Mouse (Mus musculus): ENCODE data around the gene Kcnd3. TPM values are rescaled to one million over a fixed set of nuclear protein-coding genes. Genes with fewer than 3 reads are reported as not detected.

Gene Kcnd3
- total RNA-seq, 2 experiments from 2014 or later, result 0.70 to 0.88 TPM

- no peak for DNase-seq (ENCODE audit: low spot score in 2 of 2)
These were observed 196.9 kb downstream of the Kcnd3 start for GRCm38 (mm10) chr3:105648889-105649567.

DNA sequence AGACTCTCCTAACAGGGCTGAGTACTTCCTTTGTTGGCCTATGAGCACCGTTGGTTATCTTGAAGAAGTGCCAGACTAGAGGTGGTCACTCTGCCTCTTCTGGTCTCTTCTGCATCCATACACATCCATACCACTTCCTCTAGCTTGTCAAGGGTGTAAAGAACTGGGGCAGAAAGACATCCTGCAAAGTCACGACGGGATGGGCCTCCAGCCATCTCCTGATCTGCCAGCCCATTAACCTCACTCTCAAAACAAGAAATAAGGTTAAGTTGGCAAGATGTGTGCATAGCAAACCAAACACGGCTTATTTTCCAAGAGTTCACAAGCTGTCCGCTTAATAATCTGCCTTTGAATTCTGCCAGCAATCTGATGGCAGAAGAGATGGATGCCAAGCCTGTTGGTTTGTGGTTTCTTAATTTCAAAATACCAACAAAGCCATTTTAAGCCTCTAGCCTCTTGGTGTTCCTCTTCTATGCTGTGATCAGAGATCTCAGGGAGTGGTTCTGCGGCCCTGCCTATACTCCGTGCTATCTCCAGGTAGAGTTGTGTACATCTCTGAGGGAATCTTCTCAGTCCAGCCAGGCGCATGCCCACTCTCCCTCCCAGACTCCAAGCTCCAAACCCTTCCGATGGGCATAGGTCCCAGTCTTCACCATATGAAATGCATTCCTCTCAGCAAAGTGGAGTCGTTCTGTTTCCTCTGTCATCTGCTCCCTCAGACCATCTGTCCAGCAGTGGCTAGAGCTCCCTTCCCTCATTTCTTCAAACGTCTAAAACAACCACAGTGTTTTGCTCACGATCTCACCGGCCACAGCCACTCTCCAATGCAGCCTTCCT is 201.6 kb downstream of the Kcnd3 start:
- DNase-seq (ENCODE audit: low spot score in 2 of 2), result no peak

DNA sequence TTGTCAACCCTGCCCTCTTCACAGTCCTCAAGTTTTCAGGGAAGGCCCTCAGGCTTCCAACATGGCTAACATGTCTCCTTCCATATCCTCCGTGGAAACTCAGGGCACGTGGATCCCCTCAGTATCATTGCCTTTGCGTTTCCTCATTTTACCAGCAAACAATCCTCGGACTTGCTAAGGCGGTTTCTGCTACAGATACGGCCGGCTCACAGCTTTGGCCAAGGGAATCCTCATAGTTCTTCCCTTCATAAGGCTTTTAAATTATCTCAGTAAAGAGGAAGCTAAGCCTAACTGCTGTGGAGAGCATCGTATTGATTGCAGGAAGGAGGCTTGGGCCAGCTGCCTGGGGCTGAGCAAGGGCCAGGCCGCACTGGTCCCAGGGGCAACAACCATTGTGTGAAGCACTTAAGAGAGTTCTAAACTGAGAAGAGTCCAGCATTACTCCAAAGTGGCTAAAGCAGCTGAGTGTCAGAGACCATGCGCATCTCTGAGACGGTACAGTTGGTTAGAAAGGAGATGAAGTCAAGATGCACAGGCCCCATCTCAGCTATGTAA is 203.0 kb downstream of the Kcnd3 start:
- peak; percentile 25 to 38 for DNase-seq (ENCODE audit: low spot score in 2 of 2)

DNA sequence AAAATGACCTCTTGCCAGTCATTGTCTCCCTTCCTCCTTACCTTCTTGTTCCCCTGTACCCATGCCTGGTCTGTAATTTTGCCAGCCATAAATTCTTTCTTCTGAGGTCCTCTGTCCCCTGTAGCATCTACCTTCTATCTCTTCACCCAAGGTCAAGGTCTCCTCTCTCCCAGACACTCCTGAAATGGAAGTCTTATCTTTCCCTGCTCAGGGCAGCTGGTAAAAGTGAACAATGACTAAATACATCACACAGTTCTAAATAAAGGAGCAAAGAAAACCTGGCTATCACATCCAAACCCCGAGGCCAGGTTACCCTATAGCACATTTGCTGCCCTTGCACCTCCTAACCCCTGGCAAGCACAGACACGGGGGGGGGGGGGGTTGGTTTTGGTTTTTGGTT is 208.4 kb downstream of the Kcnd3 start:
- DNase-seq (ENCODE audit: low spot score in 2 of 2), result no peak

DNA sequence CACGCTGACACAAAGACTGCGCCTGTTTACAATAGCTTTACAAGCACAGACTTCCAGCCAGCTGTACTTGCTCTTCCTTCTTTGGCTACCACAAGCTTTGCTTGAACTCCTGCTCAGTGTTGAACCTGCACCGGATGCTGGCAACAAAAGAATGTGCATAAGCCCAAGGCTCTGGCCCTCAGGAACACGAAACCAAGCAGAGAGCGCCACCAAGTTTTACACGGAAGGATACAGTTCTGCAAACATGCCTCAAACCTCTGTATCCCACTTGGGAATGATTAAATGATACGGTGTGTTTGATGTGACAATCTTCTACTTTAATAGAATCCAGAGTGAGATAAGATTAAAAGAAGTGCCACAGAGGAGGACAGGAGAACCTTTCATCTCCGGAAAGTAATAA is 210.9 kb downstream of the Kcnd3 start:
- DNase-seq (ENCODE audit: low spot score in 2 of 2), result no peak

GRCm38 (mm10) chr3:105665105-105665765 is 213.1 kb downstream of the Kcnd3 start:
- no peak for DNase-seq (ENCODE audit: low spot score in 2 of 2)

DNA sequence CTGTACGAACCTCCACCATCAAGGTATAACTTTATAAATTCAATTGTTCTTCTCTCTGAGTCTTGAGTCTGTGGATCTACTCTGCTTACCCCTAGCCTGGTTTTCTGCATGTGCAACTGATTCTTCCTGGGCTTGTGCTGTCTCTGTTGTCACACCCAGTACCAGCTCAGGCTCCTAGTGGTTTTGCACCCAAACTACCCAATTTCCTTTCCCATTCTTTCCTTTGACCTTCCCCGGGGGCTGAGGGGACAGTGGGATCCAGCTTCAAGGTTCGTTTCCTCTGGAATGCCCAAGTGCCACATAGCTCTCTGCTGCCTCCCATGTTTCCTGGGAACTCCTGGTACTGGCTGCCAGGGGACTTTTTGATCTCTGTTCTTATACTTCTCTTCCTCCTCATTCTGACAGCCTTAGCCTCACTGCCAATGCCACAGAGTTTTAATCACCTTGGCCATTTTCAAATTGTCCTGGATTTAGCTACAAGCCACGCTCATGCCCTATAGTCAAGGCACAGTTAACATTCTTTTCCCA is 214.9 kb downstream of the Kcnd3 start:
- no peak for DNase-seq (ENCODE audit: low spot score in 2 of 2)

- DNase-seq (ENCODE audit: low spot score in 2 of 2), result no peak
These were observed 216.0 kb downstream of the Kcnd3 start for GRCm38 (mm10) chr3:105668161-105668560.

DNA sequence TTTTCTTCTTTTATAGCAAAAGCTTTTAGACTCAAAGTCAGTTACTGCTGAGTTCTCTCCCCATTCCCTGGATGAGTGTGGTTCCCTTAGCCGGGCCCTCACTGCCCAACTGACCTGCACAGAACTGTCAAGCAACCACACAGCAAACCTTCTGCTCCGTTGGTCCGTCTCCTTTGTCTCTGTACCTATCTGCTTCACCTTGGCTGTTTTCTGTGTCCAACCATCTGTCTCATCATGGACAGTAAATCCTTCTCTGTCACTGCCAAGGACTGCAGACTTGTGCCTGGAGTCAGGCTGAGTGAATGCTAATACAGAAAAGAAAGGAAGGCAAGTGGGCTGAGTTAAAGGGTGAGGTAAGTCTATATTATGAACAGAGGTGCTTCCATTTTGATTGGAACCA is 217.6 kb downstream of the Kcnd3 start:
- no peak for DNase-seq (ENCODE audit: low spot score in 2 of 2)

DNA sequence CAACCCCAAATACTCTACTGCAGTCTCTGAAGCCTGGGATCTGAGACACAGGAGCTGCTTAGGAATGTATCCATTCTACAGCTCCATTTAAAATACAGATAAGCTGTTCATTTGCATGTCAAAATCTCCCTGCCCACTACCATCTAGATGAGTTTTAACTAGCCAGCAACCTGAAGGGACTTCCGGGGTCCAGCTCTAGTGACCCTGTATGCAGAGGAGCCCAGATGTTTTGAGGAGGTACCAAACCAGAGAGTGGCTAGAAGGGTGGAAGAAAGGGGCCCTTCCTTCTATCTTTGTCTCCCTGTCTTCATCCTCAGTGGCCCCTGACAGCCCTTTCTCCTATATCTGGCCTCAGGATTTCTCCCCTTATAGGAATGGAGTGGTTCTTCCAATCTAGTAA is 218.7 kb downstream of the Kcnd3 start:
- no peak for DNase-seq (ENCODE audit: low spot score in 2 of 2)

DNA sequence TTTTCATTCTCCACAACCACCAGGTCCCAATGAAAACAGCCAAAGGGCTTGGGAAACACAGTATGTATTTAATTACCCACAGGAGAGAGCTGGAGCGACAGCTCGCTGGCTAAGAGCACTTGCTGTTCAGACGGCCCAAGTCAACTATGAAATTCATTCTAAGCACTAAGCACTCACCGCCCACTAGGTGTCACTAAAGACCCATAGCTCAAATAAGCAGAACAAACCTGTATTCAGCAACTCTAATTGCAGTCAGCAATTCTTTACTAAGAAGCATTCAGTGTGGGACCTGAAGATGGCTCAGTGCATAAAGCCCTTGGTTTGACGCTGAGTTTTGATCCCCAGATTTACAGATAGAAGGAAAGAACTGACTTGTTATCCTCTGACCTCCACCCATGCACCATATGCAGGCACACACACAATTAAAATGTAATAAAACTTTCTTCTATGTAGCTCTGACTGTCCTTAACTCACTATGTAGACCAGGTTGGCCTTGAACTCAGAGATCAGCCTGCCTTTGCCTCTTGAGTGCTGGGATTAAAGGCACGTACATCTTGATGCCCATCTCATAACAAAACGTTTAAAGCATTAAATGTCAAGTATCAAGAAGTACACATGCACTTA is 222.6 kb downstream of the Kcnd3 start:
- peak in 1 of 2 experiments; percentile 53 for DNase-seq (ENCODE audit: low spot score in 2 of 2)

- DNase-seq (ENCODE audit: low spot score in 2 of 2), result no peak
These were observed 223.8 kb downstream of the Kcnd3 start for GRCm38 (mm10) chr3:105675932-105676331.

DNA sequence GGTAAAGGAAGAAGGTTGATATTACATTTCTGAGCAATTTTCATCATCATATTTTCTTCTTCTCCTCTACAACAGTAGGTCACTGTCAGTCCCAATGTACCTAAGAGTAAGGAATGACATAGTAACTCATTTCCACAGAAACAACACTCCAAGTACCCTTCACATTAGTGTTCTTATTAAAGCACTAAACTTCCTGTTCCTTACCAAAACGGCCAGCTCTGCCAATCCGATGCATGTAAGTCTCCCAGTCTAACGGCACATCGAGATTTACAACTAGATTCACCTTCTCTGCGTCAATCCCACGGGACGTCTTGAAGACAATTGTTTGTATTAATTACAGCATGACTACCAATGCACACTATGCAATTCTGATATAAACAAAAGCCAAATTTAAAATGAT is 228.2 kb downstream of the Kcnd3 start:
- DNase-seq (ENCODE audit: low spot score in 2 of 2), result no peak

GRCm38 (mm10) chr3:105686394-105687323 is 234.5 kb downstream of the Kcnd3 start:
- DNase-seq (ENCODE audit: low spot score in 2 of 2), result peak in 1 of 2 experiments; percentile 46

- DNase-seq (ENCODE audit: low spot score in 2 of 2), result peak; percentile 87 to 93
These were observed 235.4 kb downstream of the Kcnd3 start, which contains the start of gene Ddx20 for GRCm38 (mm10) chr3:105687324-105688060. TSS of gene Ddx20 (minus strand) at chr3:105687574.

- DNase-seq (ENCODE audit: low spot score in 2 of 2), result no peak
These were observed 236.4 kb downstream of the Kcnd3 start for GRCm38 (mm10) chr3:105688536-105688935.

DNA sequence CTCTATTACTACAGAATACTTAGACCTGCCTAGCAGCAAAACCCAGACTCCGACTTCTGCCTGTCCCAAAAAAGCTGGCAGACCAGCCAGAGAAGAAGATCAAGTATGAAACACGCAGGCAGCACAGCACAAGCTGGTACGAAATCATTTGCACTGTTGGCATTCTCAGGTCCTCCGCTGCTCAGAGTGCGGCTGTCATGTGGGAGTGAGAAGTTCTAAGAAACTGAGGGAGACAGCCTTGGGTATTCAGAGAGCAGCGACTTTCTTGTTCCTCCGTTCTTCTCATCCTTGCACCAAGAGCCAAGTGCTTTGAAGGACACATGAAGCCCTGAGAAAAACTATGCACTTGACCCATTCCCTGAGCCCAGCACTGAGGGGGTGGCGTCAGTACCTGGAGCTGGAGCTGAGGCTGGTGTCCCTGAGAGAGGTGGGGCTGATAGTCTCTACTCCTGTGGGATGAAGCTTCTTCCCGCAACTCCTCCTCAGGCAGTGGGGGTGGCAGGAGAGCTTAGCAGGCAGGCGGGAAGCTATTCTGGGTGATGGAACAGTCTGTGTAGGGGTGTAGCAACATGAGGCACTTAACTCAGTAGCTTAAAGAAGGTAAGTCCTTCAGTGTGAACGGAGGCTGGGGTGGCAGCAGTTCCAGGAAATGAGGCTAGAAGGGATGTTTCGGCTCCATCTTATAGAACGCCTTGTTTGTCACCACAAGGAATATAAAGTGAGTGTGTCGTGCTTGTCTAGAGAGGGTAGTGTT is 241.4 kb downstream of the Kcnd3 start:
- DNase-seq (ENCODE audit: low spot score in 2 of 2), result no peak

Data from gastrocnemius, postnatal 4 days (tissue).